Mouse (Mus musculus) MEL (cell line): ENCODE measurements around the gene Atp1b3.

Source experiments
- BHLHE40 ChIP-seq: IDR thresholded peaks from 2 replicates; pipeline ENCODE4 v1.6.1; 2012; ENCODE audit warnings: low read depth, mild to moderate bottlenecking, inconsistent platforms, low read length, improper control_type of control experiment, borderline replicate concordance
- CHD1 ChIP-seq: IDR thresholded peaks from 2 replicates; pipeline ENCODE4 v1.6.1; 2012; ENCODE audit warnings: low read depth, mild to moderate bottlenecking, inconsistent platforms, low read length, improper control_type of control experiment
- CTCF ChIP-seq, 3 experiments: IDR thresholded peaks in 2 of 3; conservative IDR thresholded peaks in 1 of 3; 2 replicates each; pipeline ENCODE4 v1.5.1; 2011 to 2012; ENCODE audit warnings: low read length in 3 of 3, low read depth in 2 of 3, mild to moderate bottlenecking in 2 of 3, improper control_type of control experiment in 1 of 3, inconsistent platforms in 1 of 3, mixed read lengths in 1 of 3, moderate library complexity in 1 of 3; ENCODE audit not compliant: control insufficient read depth in 1 of 3, insufficient read depth in 1 of 3, poor library complexity in 1 of 3, severe bottlenecking in 1 of 3
- EP300 ChIP-seq, 2 experiments: IDR thresholded peaks; 2 replicates each; pipeline ENCODE4 v1.6.1; 2011; ENCODE audit warnings: improper control_type of control experiment in 2 of 2, low read length in 2 of 2, low read depth in 1 of 2, mild to moderate bottlenecking in 1 of 2
- MAFK ChIP-seq: IDR thresholded peaks from 2 replicates; pipeline ENCODE4 v1.6.1; 2011; ENCODE audit warnings: low read depth, mild to moderate bottlenecking, low read length, improper control_type of control experiment, borderline replicate concordance
- MAX ChIP-seq: IDR thresholded peaks from 2 replicates; pipeline ENCODE4 v1.6.1; 2011; ENCODE audit warnings: low read length, improper control_type of control experiment
- MXI1 ChIP-seq: IDR thresholded peaks from 2 replicates; pipeline ENCODE4 v1.6.1; 2011; ENCODE audit warnings: mild to moderate bottlenecking, low read depth, low read length, improper control_type of control experiment
- POLR2A ChIP-seq, 2 experiments: IDR thresholded peaks; 2 replicates each; pipeline ENCODE4 v1.6.1; 2011 to 2012; ENCODE audit warnings: low read length in 2 of 2, mild to moderate bottlenecking in 2 of 2, control low read depth in 1 of 2, improper control_type of control experiment in 1 of 2, low read depth in 1 of 2, moderate library complexity in 1 of 2; ENCODE audit not compliant: control insufficient read depth in 1 of 2, insufficient read depth in 1 of 2, poor library complexity in 1 of 2
- POLR2AphosphoS2 ChIP-seq: IDR thresholded peaks from 2 replicates; pipeline ENCODE4 v1.6.1; 2011; ENCODE audit warnings: low read length, improper control_type of control experiment
- SIN3A ChIP-seq: IDR thresholded peaks from 2 replicates; pipeline ENCODE4 v1.6.1; 2012; ENCODE audit warnings: low read length, improper control_type of control experiment, inconsistent platforms
- USF1 ChIP-seq: IDR thresholded peaks from 2 replicates; pipeline ENCODE4 v1.6.1; 2014; ENCODE audit warnings: low read depth, mild to moderate bottlenecking, inconsistent platforms, low read length, improper control_type of control experiment, moderate library complexity
- USF2 ChIP-seq, 2 experiments: IDR thresholded peaks; 2 replicates each; pipeline ENCODE4 v1.6.1; 2011 to 2012; ENCODE audit warnings: improper control_type of control experiment in 2 of 2, low read length in 2 of 2, borderline replicate concordance in 1 of 2, inconsistent platforms in 1 of 2, low read depth in 1 of 2, mild to moderate bottlenecking in 1 of 2; ENCODE audit not compliant: insufficient read depth in 1 of 2
- ZC3H11A ChIP-seq: IDR thresholded peaks from 2 replicates; pipeline ENCODE4 v1.6.1; 2012; ENCODE audit warnings: low read depth, mild to moderate bottlenecking, inconsistent platforms, low read length, improper control_type of control experiment
- ZMIZ1 ChIP-seq: IDR thresholded peaks from 2 replicates; pipeline ENCODE4 v1.6.1; 2012; ENCODE audit warnings: low read depth, mild to moderate bottlenecking, inconsistent platforms, low read length, improper control_type of control experiment, moderate library complexity

- TF ChIP-seq USF1: no peak
- no peak for TF ChIP-seq EP300 (IDR thresholded peaks at IDR 0.05; ENCODE audit: low read depth in 1 of 2, low read length in 2 of 2)
- TF ChIP-seq MAX: no peak
- no peak for TF ChIP-seq POLR2A (IDR thresholded peaks at IDR 0.05; ENCODE audit: control insufficient read depth in 1 of 2, insufficient read depth in 1 of 2, low read depth in 1 of 2, low read length in 2 of 2, poor library complexity in 1 of 2)
- no peak for TF ChIP-seq CTCF (IDR thresholded peaks at IDR 0.05 in 2 of 3, conservative IDR thresholded peaks at IDR 0.05 in 1 of 3; ENCODE audit: control insufficient read depth in 1 of 3, insufficient read depth in 1 of 3, low read depth in 2 of 3, low read length in 3 of 3, poor library complexity in 1 of 3, severe bottlenecking in 1 of 3)
- no peak for TF ChIP-seq MAFK
- TF ChIP-seq POLR2AphosphoS2: no peak
- TF ChIP-seq MXI1: no peak
- TF ChIP-seq ZMIZ1: no peak
- TF ChIP-seq CHD1: no peak
- TF ChIP-seq SIN3A: no peak
- TF ChIP-seq BHLHE40: no peak
- no peak for TF ChIP-seq USF2 (IDR thresholded peaks at IDR 0.05; ENCODE audit: borderline replicate concordance in 1 of 2, insufficient read depth in 1 of 2, low read depth in 1 of 2, low read length in 2 of 2)
- no peak for TF ChIP-seq ZC3H11A
Measured at GRCm38 (mm10) chr9:96326496-96326923, 37.7 kb downstream of the Atp1b3 start.
